Mouse (Mus musculus): Measurements from ENCODE around the gene 4933415A04Rik.
A peak's percentile ranks its signal among the peaks of the same experiment; 100 is the strongest.

The 4933415A04Rik gene

DNA sequence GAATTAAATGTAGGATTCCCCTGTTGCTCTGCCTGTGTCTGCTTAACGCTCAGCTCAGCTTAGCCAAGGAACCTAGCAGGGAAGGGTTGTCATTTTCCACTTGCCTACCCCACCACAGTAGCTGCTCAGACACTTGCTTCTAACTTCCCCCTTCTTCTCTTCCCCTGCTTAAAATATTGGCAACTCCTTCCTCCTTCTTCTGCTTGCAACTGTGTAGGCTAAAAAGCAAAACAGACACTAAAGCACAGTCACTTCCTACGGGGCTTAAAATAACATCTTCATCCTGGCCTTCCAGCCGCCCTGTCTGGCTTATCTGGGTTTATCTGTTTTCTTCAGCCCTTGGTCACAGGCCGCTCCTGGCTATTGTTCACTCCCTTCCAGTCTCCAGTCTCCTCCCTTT lies 45.7 kb downstream of the 4933415A04Rik start:
- DNase-seq (ENCODE audit: low spot score in 2 of 2): no peak

DNA sequence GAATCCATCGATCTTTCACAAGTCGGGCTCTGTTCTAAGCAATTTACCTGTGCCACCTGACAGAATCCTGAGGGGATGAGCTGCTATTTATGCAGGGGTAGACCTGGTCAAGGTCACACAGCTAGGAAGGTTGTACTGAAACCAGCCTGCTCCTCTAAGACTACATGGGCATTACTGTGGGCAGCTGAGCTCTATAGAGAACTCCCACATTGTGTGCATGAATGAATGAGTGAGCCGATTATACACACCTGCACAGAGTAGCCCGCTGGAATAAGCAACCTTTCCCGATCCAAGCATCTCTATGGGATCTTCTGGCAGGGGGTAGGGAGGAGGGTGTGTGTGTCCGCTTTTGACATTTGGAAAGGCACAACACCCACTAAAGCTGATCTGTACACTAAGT lies 46.3 kb downstream of the 4933415A04Rik start:
- no peak for DNase-seq (ENCODE audit: low spot score in 2 of 2)

DNA sequence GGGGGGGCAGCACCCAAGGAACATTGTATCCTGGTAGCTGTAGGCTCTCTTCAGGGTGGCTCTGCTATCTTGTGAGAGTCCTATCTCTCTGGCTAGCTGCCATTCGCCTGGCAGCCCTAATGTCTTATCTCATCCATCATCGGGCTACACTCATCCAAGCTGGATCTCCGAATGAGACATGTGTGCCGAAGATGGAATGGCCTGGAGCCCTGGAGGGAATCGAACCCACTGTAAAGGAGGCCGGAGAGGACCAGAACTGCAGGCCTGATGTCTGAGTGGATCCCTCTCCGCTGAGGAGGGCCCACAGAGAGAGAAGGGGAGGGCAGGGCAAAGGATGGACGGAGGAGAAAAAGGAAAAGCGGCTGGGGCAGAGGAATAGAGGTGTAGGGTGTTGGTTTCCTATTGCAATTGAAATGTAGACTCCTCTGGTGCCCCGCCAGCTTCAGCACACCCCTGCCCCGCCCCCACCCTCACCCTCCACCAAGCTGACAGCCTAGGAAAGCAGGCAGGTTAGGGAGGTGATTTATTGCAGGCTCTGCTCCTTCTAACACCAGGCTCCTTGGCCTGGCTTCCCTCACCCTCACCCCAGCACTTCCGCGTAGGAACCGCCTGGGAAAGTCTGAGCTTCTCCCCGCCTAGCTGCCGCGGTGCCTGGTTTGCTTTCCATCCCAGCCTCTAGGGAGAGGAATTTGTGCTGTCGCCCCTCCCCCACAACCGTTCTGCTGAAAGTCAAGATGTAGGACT lies 47.0 kb downstream of the 4933415A04Rik start:
- DNase-seq (ENCODE audit: low spot score in 2 of 2): peak; percentile 63 to 66

DNA sequence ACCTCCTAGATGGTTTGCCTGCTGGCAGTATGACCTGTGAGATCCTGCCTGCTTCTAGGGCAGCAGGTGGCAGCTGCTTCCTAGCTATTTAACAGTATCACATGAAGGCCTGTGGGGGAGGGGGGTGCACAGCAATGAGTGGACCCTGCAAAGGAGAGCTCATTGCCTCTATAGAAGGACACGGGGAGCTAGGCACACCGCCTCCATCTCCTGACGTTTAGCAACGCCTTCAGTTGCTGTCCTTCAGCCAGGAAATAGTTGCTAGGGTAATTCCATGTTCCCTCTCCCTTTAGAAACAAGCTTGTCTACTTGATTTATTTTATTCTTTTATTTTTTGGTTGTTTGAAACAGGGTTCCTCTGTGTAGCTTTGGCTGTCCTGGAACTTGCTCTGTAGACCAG lies 49.9 kb downstream of the 4933415A04Rik start:
- peak in 1 of 2 experiments; percentile 42 for DNase-seq (ENCODE audit: low spot score in 2 of 2)

DNA sequence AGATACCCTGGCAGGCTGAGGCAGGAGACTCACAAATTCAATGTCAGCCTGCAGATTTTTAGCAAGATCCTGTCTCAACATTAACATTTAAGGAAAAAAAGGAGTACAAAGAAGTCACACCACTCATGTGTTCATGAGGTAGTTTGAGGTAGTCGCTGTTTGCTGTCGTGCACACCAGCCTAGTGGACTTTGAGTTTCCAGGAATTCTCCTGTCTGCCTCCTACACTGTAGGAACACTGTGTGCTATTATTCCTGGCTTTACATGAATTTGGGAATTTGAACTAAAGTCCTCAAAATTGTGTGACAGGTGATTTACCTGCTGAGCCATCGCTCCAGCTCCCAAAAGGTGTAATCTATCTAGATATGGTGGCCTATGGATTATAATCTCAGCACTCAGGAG lies 51.6 kb downstream of the 4933415A04Rik start:
- no peak for DNase-seq (ENCODE audit: low spot score in 2 of 2)

Measured in frontal cortex, postnatal 10 days (tissue).